Mouse (Mus musculus): Measurements from ENCODE around the gene Gm45234. TPM values are rescaled to one million over a fixed set of nuclear protein-coding genes. Genes with fewer than 3 reads are reported as not detected.

Gm45234 gene
- polyA plus RNA-seq, 1 experiment from 2014 or later: not detected

DNA sequence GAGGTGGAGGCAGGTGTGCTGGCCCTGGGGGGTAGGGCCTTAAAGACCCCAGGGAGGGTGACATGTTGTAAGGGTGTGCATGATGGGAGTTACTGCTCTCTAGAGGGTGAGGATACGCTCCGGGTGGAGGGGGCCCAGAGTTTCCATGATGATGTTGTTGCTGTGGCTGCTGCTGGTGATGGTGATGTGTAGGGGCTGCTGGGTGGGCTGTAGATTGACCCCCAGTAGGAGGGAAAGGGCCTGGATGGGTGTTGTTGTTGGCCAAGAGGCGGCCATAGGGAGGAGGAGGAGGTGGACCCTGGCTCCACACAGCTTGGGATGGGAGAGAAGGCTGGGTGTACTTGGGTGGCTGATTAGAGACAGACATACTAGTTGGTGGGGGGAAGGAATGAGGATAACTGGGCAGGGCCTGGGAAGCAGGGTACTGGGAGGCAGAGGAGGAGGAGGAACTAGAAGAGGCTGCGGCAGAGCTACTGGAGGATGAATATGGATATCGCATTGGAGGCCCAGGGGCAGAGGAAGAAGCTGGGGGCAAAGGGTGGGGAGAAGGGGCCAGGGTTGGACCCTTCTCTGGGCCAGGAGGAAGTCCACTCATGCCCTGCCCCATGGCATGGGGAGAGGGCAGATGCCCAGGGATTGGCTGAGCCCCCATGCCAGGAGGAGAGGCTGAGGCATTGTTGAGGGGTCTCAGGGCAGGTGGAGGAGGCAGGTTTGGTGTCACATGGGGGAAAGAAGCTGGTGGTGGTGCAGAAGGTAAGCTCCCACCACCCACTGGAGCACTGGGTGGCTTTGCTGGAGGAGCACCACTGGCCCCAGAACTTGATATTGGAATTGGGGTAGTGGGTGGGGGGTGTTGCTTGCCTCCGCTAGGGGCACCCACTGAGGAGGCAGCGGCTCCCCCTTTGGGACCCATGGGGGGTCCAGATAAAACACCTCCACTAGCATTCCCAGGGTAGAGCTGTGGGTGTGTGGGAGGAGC, 8.9 kb downstream of the Gm45234 start:
- WGBS: 84% methylated on average over 7 of the region's 7 CpGs
- no peak for ATAC-seq (ENCODE audit: insufficient number of reproducible peaks, low FRiP score)

DNA sequence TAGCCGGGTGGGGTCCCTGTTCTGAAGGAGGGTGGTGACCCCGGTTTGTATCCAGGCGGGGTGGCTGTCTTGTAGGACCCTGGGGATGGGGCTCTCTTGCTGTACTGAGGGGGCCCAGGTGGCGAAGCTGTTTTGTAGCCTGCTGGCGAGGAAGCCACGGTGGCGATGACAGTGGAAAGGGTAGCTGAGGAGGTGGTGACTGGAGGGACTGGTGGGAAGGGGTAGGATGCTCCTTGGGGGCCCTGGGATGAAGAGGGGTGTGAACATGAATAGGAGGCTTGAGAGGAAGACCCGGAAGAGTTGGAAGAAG, 9.6 kb downstream of the Gm45234 start:
- 24% methylated on average over 8 of the region's 8 CpGs for WGBS
- H3K9ac ChIP-seq: peak overlapping the region; percentile 83
- H3K4me3 ChIP-seq: peak overlapping the region; percentile 53
- H3K9me3 ChIP-seq (replicated peaks): no peaks in the 10 kb centered on the region
- H3K36me3 ChIP-seq: peaks cover 61% of the 10 kb centered on the region
- H3K4me1 ChIP-seq (replicated peaks): peaks cover 24% of the 10 kb centered on the region
- H3K27ac ChIP-seq (ENCODE audit: poor library complexity, severe bottlenecking): peak overlapping the region; percentile 58; the same call in 1 of the 2 replicates
- no peak for ATAC-seq (ENCODE audit: insufficient number of reproducible peaks, low FRiP score)
- H3K4me2 ChIP-seq: peak overlapping the region; percentile 84
- no peaks in the 10 kb centered on the region for H3K27me3 ChIP-seq (replicated peaks)

More for the DNA sequence above, 8.9 kb downstream of the Gm45234 start:
- H3K36me3 ChIP-seq: peaks cover 61% of the 10 kb centered on the region
- peaks cover 20% of the 10 kb centered on the region for H3K4me1 ChIP-seq (replicated peaks)
- peak overlapping the region; percentile 84 for H3K4me2 ChIP-seq
- no peaks in the 10 kb centered on the region for H3K27me3 ChIP-seq (replicated peaks)
- H3K9ac ChIP-seq: peak overlapping the region; percentile 83; the same call in 1 of the 2 replicates
- 0 out of 2 replicates have a peak overlapping the region, but pooled peaks have one; percentile 58 for H3K27ac ChIP-seq (ENCODE audit: poor library complexity, severe bottlenecking)
- H3K4me3 ChIP-seq: peak overlapping the region; percentile 53
- no peaks in the 10 kb centered on the region for H3K9me3 ChIP-seq (replicated peaks)

DNA sequence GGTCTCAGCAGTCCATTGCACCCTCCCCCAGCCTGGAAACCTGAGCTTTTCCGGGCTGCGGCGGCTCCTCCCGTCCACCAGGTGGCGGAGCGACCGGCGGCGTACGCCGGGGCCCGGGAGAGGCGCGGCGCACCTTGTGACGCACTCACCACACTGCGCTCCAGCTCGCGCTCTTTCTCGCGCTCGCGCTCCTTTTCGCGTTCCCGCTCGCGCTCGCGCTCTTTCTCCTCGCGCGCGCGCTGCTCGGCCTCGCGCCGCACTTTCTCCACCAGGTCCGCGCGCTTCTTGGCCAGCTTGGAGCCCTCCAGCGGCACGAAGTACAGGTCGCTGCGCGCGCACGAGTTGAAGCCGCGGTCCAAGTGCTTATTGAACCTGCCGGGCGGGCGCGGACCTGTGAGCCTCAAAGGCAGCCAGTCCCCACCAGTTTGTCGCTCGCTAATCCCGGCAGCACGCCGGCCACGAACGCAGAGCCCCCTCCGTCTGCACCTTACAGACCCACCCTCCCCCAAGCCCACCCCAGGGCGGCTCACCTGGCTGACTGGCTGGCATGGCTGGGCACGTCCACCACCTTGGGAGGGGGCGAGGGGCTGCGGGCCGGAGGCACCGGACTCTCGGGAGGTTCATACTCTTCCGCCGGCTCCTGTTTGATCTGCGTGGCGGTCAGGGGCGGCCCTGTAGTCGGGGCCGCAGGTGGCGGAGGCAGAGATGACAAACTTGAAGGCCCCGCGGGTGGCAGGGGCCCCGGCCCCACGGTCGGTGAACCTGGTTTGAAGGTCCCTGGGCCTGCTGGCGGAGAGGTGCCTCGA, 10.1 kb downstream of the Gm45234 start:
- Histone ChIP-seq H3K9ac (peak overlapping the region; percentile 83), H3K4me1 (replicated peaks) (peaks cover 24% of the 10 kb centered on the region), H3K4me2 (peak overlapping the region; percentile 84), H3K9me3 (replicated peaks) (no peaks in the 10 kb centered on the region), H3K27me3 (replicated peaks) (no peaks in the 10 kb centered on the region), H3K27ac (ENCODE audit: poor library complexity, severe bottlenecking) (peak overlapping the region; percentile 58), H3K36me3 (peaks cover 61% of the 10 kb centered on the region), H3K4me3 (peak overlapping the region; percentile 53)
- 1% methylated on average over 85 of the region's 85 CpGs for WGBS
- ATAC-seq (ENCODE audit: insufficient number of reproducible peaks, low FRiP score): peak; percentile 84

DNA sequence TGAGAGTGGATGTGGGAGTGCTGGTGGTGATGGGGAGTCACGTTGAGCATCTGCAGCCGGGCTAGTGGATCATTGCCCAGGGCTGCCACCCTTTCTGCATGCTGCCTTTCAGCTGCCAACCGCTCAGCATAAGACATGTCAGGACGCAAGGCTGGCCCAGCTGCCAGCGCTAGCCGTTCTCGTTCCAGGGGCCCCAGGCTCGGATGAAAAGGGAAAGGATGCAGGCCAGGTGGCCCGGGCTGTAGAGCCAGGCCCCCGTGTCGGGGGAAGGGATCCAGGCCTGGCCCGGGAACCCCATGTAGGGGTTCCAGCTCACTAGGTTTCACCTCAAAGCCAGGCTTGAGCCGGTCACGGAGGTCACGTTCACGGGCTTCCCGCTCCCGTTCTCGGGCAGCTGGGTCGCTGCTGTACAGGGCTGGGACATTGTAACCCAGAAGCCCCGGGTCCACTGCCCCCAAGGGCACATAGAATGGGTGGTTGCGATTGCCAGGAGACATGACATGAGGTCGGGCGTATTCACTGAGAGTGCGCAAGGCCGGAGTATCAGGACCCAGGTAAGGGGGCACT, 11.0 kb downstream of the Gm45234 start:
- H3K4me3 ChIP-seq: peak overlapping the region; percentile 53
- H3K27me3 ChIP-seq (replicated peaks): no peaks in the 10 kb centered on the region
- H3K36me3 ChIP-seq: peaks cover 59% of the 10 kb centered on the region
- no peak for ATAC-seq (ENCODE audit: insufficient number of reproducible peaks, low FRiP score)
- peak overlapping the region; percentile 84 for H3K4me2 ChIP-seq
- H3K27ac ChIP-seq (ENCODE audit: poor library complexity, severe bottlenecking): peak overlapping the region; percentile 58
- WGBS: 72% methylated on average over 26 of the region's 26 CpGs
- peak overlapping the region; percentile 61 for H3K9ac ChIP-seq
- no peaks in the 10 kb centered on the region for H3K9me3 ChIP-seq (replicated peaks)
- H3K4me1 ChIP-seq (replicated peaks): peaks cover 27% of the 10 kb centered on the region

DNA sequence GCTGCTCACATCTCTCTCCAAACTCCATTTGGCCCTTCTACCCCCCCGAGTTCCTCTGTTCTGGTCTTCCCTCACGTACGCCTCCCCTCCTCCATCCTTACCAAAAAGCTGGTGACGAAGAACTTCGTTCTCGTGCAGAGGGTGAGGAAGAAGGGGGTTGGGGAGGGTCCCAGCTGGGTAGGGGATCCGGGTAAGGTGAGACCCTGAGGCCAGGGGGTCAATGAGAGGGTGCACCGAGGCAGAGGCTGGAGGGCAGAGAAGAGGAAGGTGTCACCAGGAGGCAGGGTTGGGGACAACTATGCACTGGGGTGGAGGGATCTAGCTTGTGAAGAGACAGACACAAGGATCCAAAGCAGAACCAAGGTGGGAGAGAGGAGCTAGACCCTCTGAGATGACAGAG, 12.2 kb downstream of the Gm45234 start:
- Histone ChIP-seq H3K9me3 (replicated peaks) (no peaks in the 10 kb centered on the region), H3K4me3 (no peak overlapping the region), H3K36me3 (peaks cover 54% of the 10 kb centered on the region), H3K9ac (no peak overlapping the region), H3K4me1 (replicated peaks) (peaks cover 39% of the 10 kb centered on the region), H3K27ac (ENCODE audit: poor library complexity, severe bottlenecking) (no peak overlapping the region), H3K4me2 (no peak overlapping the region), H3K27me3 (replicated peaks) (no peaks in the 10 kb centered on the region)
- no peak for ATAC-seq (ENCODE audit: insufficient number of reproducible peaks, low FRiP score)
- WGBS: 89% methylated on average over 8 of the region's 8 CpGs

DNA sequence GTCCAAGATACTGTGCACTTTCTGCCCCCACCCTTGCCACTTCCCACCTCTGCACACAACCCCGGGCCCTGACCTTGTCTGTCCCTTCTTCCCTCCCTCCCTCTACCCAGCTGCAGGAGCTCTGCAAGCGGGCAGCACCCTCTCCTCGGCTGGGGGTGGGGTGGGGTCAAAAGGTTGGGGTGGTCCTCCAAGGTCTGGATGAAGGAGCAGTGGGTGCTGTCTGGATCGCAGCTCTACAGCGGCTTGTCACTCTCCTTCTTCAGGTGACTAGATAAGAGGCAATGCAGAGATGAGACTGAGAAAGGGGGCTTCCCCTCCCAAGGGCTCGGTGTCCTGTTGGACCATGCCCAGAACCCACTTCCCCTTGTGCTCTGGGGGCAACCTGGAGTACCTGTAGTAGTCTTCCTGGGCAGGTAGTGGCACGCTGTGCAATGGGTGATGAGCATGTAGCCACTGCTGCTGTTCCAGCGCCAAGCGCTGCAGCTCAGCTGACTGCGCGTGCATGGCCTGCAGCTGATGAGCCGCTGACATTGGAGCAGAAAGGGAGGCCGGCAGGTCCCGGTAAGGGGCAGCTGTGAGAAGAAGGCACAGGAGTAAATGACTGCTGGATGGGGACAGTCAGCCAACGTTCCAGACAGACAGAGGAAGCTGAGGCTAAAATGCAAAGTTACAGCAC, 12.8 kb downstream of the Gm45234 start:
- ATAC-seq (ENCODE audit: insufficient number of reproducible peaks, low FRiP score): no peak
- Histone ChIP-seq H3K27me3 (replicated peaks) (no peaks in the 10 kb centered on the region), H3K4me2 (no peak overlapping the region), H3K27ac (ENCODE audit: poor library complexity, severe bottlenecking) (no peak overlapping the region), H3K36me3 (peaks cover 47% of the 10 kb centered on the region), H3K9me3 (replicated peaks) (no peaks in the 10 kb centered on the region), H3K9ac (no peak overlapping the region), H3K4me3 (no peak overlapping the region), H3K4me1 (replicated peaks) (peaks cover 45% of the 10 kb centered on the region)
- 87% methylated on average over 15 of the region's 15 CpGs for WGBS

DNA sequence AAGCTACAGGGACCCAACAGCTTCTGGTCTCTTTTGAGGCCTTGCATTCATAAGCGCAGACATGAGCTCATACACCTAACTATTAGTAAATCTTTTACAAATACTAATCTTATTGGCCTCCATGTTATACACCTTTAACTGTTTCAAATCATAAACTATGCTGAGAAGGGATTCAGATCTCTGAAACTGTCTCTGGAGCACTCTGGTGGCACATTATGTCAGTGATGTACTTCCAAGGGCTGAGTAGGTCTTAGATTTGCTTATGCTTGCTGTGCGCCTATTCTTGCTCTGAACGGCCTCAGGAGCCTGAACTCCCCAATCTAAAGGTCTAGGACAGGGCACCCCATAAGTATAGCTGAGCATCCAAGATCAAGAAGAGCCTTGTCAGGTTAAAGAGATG, 14.0 kb downstream of the Gm45234 start:
- peak overlapping the region; percentile 98 for H3K27ac ChIP-seq (ENCODE audit: poor library complexity, severe bottlenecking)
- peaks cover 45% of the 10 kb centered on the region for H3K4me1 ChIP-seq (replicated peaks)
- no peaks in the 10 kb centered on the region for H3K27me3 ChIP-seq (replicated peaks)
- H3K36me3 ChIP-seq: peaks cover 36% of the 10 kb centered on the region
- H3K9me3 ChIP-seq (replicated peaks): no peaks in the 10 kb centered on the region
- 76% methylated on average over 3 of the region's 3 CpGs for WGBS
- H3K4me2 ChIP-seq: peak overlapping the region; percentile 80
- no peak for ATAC-seq (ENCODE audit: insufficient number of reproducible peaks, low FRiP score)
- H3K4me3 ChIP-seq: peak overlapping the region; percentile 60
- H3K9ac ChIP-seq: peak overlapping the region; percentile 84

DNA sequence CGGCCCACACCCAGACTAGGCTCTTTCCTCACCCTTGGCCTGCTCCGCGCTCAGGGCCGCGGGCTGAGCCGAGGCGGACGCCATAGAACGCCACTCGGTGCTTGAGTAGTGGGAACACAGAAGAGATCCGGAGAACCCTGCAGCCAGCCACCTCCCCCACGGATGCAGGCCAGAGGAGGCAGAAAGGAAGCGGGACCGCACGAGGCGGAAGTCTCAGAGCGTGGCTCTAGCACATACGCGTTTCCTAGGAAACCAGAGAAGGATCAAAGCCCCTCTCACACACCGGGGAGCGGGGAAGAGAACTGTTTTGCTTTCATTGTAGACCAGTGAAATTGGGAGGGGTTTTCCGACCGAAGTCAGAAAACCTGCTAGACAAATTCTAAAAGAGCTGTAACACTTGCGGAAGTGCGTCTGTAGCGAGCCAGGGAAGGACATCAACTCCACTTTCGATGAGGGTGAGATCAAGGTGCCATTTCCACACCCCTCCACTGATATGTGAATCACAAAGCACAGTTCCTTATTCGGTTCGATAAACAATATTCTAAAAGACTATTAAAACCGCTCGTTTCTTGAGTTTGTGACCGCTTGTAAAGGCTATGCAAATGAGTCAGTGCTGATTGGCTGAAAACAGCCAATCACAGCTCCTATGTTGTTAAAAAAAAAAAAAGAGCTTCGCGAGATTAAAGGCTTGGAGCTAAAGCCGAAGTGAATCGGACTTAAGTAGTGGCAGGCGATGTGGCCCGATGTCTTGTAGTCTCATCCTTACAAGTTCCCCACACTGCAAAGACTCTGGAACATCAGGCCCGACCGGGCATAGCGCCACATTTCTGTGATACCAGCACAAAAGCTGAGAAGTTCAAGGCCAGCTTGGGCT, 14.7 kb downstream of the Gm45234 start, which contains the start of gene Grcc10:
Grcc10 (minus strand) TSS at position 487 of the 874 bp plus-strand sequence.
- WGBS: under 1% methylated on average over 41 of the region's 41 CpGs
- Histone ChIP-seq H3K4me3 (peak within 1 kb of the TSS; percentile 60), H3K36me3 (peaks cover 32% of the 10 kb centered on the region), H3K27me3 (replicated peaks) (no peaks in the 10 kb centered on the region), H3K4me2 (peak within 1 kb of the TSS; percentile 80), H3K27ac (ENCODE audit: poor library complexity, severe bottlenecking) (peak within 1 kb of the TSS; percentile 98), H3K9me3 (replicated peaks) (no peaks in the 10 kb centered on the region), H3K9ac (peak within 1 kb of the TSS; percentile 84), H3K4me1 (replicated peaks) (peaks cover 38% of the 10 kb centered on the region)
- peak; percentile 76 for ATAC-seq (ENCODE audit: insufficient number of reproducible peaks, low FRiP score)

DNA sequence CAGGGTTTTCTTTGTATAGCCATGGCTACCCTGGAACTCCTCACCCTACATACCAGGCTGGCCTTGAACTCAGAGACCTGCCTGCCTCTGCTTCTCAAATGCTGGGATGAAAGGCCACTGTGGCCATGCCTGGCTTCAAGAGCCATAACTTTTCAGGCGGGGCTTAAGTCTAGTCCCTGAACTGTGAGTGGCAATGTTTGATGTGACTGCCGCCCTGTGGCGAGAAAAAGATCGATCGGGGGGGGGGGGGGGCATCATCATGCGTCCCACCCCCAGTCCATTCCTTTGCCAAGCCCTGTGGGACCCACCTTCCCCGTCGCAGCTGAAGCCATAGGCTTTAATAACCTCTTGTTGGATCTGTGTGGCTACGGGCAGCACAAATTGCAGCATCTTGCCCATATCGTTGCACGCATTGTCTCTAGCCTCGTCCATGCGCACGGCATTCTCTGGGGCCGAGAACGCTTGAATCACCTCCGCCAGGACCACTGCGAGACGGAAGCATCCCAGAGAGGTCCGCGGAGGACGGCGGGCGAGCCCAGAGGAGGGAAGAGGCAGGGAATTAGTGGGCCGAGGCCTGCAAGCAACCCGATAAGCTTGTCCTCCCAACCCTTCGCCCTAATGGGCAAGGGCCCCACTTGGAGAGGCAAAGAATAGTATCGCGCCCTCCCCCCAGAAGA, 15.5 kb downstream of the Gm45234 start:
- Histone ChIP-seq H3K9me3 (replicated peaks) (no peaks in the 10 kb centered on the region), H3K9ac (peak overlapping the region; percentile 84), H3K27me3 (replicated peaks) (no peaks in the 10 kb centered on the region), H3K4me2 (peak overlapping the region; percentile 80), H3K4me3 (peak overlapping the region; percentile 60), H3K4me1 (replicated peaks) (peaks cover 35% of the 10 kb centered on the region), H3K36me3 (peaks cover 32% of the 10 kb centered on the region), H3K27ac (ENCODE audit: poor library complexity, severe bottlenecking) (peak overlapping the region; percentile 98)
- under 1% methylated on average over 28 of the region's 29 CpGs for WGBS
- peak; percentile 40 for ATAC-seq (ENCODE audit: insufficient number of reproducible peaks, low FRiP score)
